Mouse (Mus musculus) G1E (cell line): ENCODE results near the gene Mfsd10.

Experiments
- CTCF ChIP-seq: IDR thresholded peaks from 2 replicates; pipeline ENCODE4 v1.5.1; 2012; ENCODE audit warnings: low read depth, low read length, inconsistent platforms, mixed read lengths
- GATA1 ChIP-seq: IDR thresholded peaks from 2 replicates; pipeline ENCODE4 v1.6.1; 2012; ENCODE audit warnings: borderline replicate concordance, low read length, inconsistent platforms, mixed read lengths
- POLR2AphosphoS5 ChIP-seq: IDR thresholded peaks from 2 replicates; pipeline ENCODE4 v1.6.1; 2012; ENCODE audit warnings: low read depth, low read length, inconsistent platforms; ENCODE audit not compliant: insufficient replicate concordance
- TAL1 ChIP-seq: conservative IDR thresholded peaks from 2 replicates; pipeline ENCODE4 v1.6.1; 2012; ENCODE audit warnings: low read depth, low read length, inconsistent platforms, mixed read lengths

DNA sequence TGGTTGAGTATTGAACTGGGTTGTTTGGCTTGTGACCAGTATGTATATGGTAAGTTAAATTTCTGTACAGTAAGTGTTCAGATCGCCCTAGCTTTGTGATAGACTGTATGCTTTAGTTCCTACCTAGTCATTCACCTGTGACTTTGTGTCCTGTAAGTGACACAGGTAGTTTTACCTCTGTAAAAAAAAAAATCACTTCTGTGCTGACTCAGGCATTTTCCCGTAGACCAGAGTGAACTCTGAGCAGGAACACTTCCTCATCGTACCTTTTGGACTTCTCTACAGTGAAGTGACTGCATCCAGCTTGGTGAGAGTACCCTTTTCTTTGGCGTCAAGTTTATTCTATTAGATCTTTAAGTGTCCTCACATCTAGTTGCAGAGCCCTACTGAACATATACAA, 27.0 kb downstream of the Mfsd10 start:
- no peak for TF ChIP-seq CTCF
- TF ChIP-seq TAL1 = no peak
- no peak for TF ChIP-seq POLR2AphosphoS5
- no peak for TF ChIP-seq GATA1
